Mouse (Mus musculus) small intestine, adult 2 months (tissue): Measurements from ENCODE around the gene Cmip.

ENCODE experiments used
- CTCF ChIP-seq: fragments of 200-500 bp; IDR thresholded peaks from 2 replicates; pipeline ENCODE4 v1.5.1; 2012; ENCODE audit warnings: low read depth, mild to moderate bottlenecking, control low read depth, inconsistent platforms, low read length, moderate library complexity, mixed read lengths; ENCODE audit not compliant: insufficient replicate concordance, insufficient read length; ENCODE audit errors: extremely low read depth
- POLR2A ChIP-seq: fragments of 200-500 bp; IDR thresholded peaks from 2 replicates; pipeline ENCODE4 v1.6.1; 2012; ENCODE audit warnings: low read depth, mild to moderate bottlenecking, control low read depth, inconsistent platforms, low read length, moderate library complexity

GRCm38 (mm10) chr8:117402911-117403704, 146.2 kb downstream of the Cmip start:
- TF ChIP-seq POLR2A (no peak), CTCF (no peak)
